Mouse (Mus musculus): ENCODE data around the gene Cacna2d2. TPM values are rescaled to one million over a fixed set of nuclear protein-coding genes. Genes with fewer than 3 reads are reported as not detected.
A peak's percentile ranks its signal among the peaks of the same experiment; 100 is the strongest.

Gene Cacna2d2
- polyA plus RNA-seq, 2 experiments from 2014 or later: 0.16 to 0.41 TPM

DNA sequence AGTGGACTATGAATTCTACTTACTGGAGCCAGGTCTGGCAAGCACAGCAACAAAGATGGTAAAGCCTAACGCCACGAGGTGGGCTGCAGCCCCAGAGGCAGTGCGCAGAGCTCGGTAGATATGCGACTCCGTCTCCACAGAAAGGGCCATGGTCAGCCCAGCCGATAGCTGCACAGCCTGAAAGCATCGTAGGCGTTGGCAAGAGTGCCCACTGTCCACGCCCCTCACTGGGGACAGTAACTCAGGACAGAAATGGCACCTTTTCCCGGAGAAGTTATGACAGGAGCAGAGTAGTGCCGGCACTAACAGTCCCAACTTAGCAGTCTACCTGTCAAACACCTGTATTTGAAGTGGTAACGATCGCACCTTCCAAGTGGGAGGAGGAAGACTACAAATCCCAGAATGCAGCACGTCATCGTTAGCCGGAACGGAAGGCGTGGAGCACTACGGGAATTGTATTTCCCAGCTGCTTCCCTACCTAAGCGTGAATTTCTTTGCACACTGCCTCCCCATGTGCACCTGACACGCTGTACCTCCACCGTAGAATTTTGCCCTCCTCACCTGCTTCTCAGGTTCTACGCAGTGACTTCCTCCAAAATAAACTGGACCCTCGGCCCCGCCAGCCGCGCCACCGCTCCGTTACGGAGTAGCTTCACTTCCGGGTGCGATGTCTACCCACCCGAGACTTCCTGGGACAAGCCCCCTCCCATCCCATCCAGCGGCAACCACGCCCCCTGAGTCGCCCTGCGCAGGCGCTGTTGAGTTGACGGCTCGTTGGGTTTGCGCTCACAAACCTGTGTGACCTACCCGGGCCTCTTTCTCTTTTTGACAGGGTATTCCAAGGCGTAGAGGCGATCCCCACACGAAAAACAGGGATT lies 142.3 kb downstream of the Cacna2d2 start, which contains the start of the genes Cyb561d2 and Nprl2:
Cyb561d2 (minus strand) TSS at position 720 of the 878 bp plus-strand sequence.
Nprl2 (plus strand) TSS at position 753 of the 878 bp plus-strand sequence.
- peak; percentile 88 for ATAC-seq

DNA sequence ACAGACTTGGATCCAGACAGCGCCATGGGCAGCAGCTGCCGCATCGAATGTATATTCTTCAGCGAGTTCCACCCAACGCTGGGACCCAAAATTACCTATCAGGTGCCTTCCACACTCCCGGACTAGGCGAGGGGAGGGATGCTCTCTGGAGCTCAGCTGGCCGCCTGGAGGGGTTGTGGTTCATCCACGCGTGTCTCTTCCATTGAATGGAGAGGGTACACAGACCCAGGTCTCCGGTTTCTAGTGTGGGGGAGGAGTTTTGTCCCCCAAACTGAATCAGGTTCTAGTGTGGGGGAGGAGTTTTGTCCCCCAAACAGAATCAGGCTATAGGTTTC lies 142.9 kb downstream of the Cacna2d2 start:
- peak; percentile 2 for ATAC-seq

DNA sequence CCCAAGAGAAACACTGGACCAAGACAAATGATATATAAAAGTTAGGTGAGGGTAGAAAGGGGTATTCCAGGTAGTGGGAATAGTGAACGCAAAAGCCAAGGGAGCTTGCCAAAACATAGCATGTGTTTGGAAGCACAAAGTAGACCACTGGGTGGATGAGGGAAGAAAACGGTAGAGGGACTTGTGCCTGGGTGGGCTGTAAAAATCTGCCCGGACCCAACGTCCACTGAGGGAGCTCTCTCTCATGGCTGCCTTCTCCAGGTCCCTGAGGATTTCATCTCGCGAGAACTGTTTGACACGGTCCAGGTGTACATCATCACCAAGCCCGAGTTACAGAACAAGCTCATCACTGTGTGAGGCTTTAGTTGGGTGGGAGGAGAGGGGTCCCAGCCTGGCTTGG lies 143.3 kb downstream of the Cacna2d2 start:
- no peak for ATAC-seq

DNA sequence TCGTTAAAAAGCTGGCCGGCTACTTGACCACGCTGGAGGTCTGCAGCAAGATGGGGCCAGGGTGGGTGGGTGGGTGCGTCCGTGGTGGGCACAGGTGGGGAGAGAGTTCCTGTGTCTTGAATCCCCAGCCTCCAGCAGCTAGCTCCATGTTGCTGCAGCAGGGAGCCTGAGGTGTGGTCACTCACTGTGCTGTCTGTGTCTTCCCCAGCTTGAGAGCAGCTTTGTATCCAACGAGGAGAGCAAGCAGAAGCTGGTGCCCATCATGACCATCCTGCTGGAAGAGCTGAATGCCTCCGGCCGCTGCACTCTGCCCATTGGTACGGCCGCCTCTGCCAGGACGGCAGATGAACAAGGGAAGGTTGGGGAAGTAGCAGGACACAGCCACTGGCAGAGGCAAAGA lies 143.9 kb downstream of the Cacna2d2 start:
- no peak for ATAC-seq

DNA sequence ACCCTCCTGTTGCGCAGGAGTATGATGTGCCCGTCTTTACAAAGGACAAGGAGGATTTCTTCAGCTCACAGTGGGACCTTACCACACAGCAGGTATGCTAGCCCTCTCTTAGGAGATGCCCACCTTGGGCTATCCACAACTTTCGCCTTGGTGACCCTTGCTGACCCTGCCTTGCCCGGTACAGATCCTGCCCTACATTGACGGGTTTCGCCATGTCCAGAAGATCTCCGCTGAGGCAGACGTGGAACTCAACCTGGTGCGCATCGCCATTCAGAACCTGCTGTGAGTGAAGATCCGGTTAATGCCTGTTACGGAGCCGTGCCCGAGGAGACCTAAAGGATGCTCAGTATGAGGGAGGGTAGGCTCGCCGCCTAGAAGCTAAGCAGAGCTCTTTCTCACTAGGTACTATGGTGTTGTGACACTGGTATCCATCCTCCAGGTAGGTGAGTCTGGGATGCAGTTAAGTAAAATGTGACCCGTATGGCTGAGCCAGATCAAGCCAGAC lies 144.8 kb downstream of the Cacna2d2 start:
- ATAC-seq: no peak

DNA sequence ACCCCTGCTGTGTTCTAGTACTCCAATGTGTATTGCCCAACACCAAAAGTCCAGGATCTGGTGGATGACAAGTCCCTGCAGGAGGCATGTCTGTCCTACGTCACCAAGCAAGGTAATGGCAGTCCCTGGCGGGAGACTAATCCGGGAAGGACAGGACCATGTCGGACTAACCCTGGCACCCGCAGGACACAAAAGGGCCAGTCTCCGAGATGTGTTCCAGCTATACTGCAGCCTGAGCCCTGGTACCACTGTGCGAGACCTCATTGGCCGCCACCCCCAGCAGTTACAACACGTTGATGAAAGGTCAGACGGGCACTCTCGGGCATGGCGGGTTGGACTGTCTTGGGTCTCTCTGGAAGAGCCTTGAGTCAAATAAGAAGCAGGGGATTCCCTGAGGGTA lies 145.3 kb downstream of the Cacna2d2 start:
- no peak for ATAC-seq

- ATAC-seq: no peak
These were observed 145.8 kb downstream of the Cacna2d2 start for GRCm38 (mm10) chr9:107545199-107545598.

DNA sequence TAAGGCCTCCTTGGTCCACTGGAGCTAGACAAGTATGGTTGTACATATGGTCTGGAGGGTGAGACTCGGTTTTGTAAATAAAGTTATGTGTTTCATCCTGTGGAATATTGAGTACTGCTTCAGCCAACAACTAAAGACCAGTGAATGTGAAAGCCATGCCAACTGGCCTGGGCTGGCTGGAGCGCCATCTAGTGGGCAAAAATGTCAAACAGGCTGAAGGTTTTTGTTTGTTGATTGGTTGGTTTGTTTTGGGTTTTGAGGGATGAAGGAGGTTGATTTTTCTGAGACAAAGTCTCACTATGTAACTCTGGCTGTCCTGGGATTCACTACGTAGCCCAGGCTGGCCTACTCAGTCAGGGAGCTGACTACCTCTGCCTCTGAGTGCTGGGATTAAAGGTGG lies 146.2 kb downstream of the Cacna2d2 start:
- no peak for ATAC-seq

DNA sequence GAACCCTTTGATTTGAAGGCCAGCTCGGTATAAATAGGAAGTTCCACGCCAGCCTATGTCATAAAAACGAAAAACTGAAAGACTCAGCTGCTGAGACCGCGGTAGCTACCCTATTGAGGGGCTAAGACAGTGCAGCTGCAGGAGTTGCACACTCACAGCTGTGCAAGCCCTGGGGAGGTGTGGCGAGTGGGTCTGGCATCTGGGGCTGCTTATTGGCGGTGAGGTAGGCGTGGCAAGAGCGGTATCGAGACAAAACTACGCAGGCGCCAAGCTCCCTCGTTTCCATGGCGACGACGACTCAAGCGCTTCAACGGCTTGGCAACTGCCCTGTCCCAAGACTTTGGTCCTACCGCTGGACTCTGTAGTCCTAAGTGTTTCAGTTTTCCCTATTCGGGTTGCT lies 147.6 kb downstream of the Cacna2d2 start, which contains the start of gene Zmynd10:
Zmynd10 (plus strand) TSS at position 273 of the 400 bp plus-strand sequence.
- ATAC-seq: peak; percentile 16

- no peak for ATAC-seq
These were observed 148.5 kb downstream of the Cacna2d2 start for GRCm38 (mm10) chr9:107547957-107548356.

DNA sequence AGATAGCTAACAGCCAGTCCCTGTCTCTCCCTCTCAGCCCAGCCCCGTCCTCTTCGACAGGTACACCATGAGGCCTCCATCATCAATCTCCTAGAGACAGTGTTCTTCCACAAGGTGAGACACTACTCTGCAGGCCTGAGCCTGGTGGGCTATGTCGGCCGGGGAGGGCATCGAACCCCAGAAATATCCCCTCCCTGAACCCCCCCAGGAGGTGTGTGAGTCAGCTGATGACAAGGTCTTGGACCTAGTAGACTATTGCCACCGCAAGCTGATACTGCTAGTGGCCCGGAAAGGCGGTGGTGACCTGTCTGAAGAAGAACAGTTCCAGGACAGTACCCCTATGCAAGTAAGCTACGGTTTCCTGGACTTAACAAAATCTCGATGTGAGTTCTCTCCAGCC lies 149.4 kb downstream of the Cacna2d2 start:
- ATAC-seq: no peak

GRCm38 (mm10) chr9:107549297-107550074 lies 150.1 kb downstream of the Cacna2d2 start:
- ATAC-seq: no peak

GRCm38 (mm10) chr9:107550491-107551116 lies 151.2 kb downstream of the Cacna2d2 start:
- ATAC-seq: no peak

GRCm38 (mm10) chr9:107551117-107551889 lies 151.9 kb downstream of the Cacna2d2 start, which contains the start of gene Rassf1:
Gene Rassf1 (plus strand): TSS chr9:107551555.
- ATAC-seq: peak; percentile 67

- no peak for ATAC-seq
These were observed 152.5 kb downstream of the Cacna2d2 start for GRCm38 (mm10) chr9:107551890-107552355.

DNA sequence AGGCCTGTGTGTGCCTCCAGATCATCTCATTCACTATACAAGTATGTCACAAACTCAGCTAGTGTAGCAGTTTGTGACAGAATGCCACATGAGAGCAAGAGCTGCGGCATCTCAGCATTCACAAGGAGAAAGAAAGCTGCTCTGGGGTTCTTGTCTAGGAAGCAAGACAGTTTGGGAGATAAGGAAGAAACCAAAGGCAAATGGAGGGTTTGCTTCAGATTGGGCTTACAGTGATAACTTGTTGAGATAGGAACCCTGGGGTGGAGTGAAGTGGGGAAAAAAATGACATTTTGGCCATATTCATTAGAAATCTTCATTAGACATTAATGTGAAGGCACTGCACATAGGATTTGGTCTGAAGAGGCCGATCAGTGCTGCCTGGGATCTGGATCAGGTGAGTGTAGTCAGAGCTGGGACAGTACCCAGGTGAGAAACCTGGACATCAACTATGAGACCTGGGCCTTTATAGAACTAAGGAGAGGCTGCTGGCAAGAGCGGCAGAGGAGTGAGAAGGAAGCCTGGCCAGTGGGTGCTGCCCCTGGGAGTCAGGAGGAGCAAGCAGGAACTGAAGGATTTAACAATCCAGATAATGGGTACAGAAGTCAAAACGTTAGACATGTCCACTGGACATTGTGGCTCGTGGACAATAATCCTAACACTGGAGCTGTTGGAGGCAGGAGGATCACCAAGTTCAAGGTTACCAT lies 153.4 kb downstream of the Cacna2d2 start:
- ATAC-seq: no peak

GRCm38 (mm10) chr9:107553541-107554318 lies 154.3 kb downstream of the Cacna2d2 start:
- no peak for ATAC-seq

- peak; percentile 68 for ATAC-seq
These were observed 155.0 kb downstream of the Cacna2d2 start for GRCm38 (mm10) chr9:107554319-107554825.

GRCm38 (mm10) chr9:107555031-107555457 lies 155.6 kb downstream of the Cacna2d2 start:
- ATAC-seq: no peak

DNA sequence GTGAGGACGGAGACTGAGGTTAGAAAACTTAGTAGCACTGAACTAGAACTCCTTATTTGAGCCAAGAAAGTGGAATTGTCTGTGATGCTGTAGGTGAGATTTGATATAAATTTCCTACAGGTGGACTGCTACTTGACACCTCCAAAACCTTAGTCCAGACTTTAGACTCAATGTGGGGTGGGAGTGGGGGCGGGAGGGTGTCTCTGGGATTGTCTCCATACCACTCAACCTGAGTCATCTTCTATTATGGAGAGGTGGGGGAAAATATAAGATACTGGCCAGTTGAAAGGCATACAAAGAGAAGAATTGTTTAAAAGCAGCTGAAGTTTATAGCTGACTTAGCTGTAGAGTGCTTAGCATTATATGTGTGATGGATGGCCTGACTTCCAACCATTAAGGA lies 156.3 kb downstream of the Cacna2d2 start:
- no peak for ATAC-seq

Measured in activated CD4-positive, CD25-positive, alpha-beta regulatory T cell, adult 4 months (primary cell).